Mouse (Mus musculus) neural tube, embryonic 13.5 days (tissue): ENCODE measurements at regions not wholly inside any gene's neighbourhood (a gene's known extent, or its start where the extent isn't known, plus 50 kb on each side); places are given as distances from the start of the nearest gene placed in this dataset.

Experiments
- ATAC-seq: fragments of 200-750 bp; cut with Nextera tagmentation; 2 replicates; pipeline ENCODE4 v1.8.0; 2017; ENCODE audit warnings: low read depth, mild to moderate bottlenecking, moderate TSS enrichment, moderate library complexity
- H3K27ac ChIP-seq: fragments of 300-500 bp; sonication (generic); replicated peaks from 2 replicates; pipeline ENCODE4 v1.5.1; 2015; ENCODE audit warnings: moderate library complexity, mild to moderate bottlenecking, inconsistent platforms
- H3K27me3 ChIP-seq: fragments of 300-500 bp; sonication (generic); 2 replicates; pipeline ENCODE4 v1.6.1; 2015; ENCODE audit warnings: mild to moderate bottlenecking, inconsistent platforms
- H3K36me3 ChIP-seq: fragments of 300-500 bp; sonication (generic); 2 replicates; pipeline ENCODE4 v1.6.1; 2015; ENCODE audit warnings: mild to moderate bottlenecking, inconsistent platforms
- H3K4me1 ChIP-seq: fragments of 300-500 bp; sonication (generic); replicated peaks from 2 replicates; pipeline ENCODE4 v1.6.1; 2015; ENCODE audit warnings: inconsistent platforms
- H3K4me2 ChIP-seq: fragments of 300-500 bp; sonication (generic); 2 replicates; pipeline ENCODE4 v1.6.1; 2015; ENCODE audit warnings: inconsistent platforms, mild to moderate bottlenecking, moderate library complexity
- H3K4me3 ChIP-seq: fragments of 300-500 bp; sonication (generic); 2 replicates; pipeline ENCODE4 v1.5.1; 2015; ENCODE audit warnings: mild to moderate bottlenecking, inconsistent platforms
- H3K9ac ChIP-seq: fragments of 300-500 bp; sonication (generic); 2 replicates; pipeline ENCODE4 v1.6.1; 2015; ENCODE audit warnings: moderate library complexity, mild to moderate bottlenecking, inconsistent platforms
- H3K9me3 ChIP-seq: fragments of 300-500 bp; sonication (generic); 2 replicates; pipeline ENCODE4 v1.6.1; 2016; ENCODE audit warnings: inconsistent platforms
- WGBS: fragments of 180-500 bp; shearing (Covaris S2); methylation state at CpG from one replicate; pipeline ENCODE4 v1.1.7; 2015; 5-methylcytosine and 5-hydroxymethylcytosine counted together

DNA sequence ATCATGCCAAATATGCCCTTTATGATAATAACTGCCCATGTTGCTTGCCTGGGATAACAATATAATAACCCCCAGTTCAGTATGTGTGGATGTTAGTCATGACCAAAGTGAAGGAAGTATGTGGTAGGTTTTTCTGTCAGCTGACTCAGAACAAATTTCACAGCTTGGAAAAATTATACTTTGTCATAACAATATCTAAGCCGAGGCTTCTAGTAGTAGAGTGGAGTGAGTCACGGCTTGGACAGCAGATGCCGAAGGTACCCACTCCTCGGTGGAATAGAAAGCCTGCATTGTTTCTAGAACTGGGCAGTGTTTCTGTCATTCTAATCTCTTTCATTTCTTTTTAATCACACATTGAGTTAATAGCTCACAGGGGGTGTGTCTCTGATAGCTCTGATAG lies 236.3 kb upstream of the Kcnip4 start:
- ATAC-seq = no peak
- 77% methylated on average over 4 of the region's 4 CpGs for WGBS
- H3K9ac ChIP-seq = no peak overlapping the region
- no peak overlapping the region for H3K27ac ChIP-seq
- no peaks in the 10 kb centered on the region for H3K27me3 ChIP-seq
- H3K4me2 ChIP-seq = no peak overlapping the region
- no peaks in the 10 kb centered on the region for H3K9me3 ChIP-seq
- H3K4me1 ChIP-seq = no peaks in the 10 kb centered on the region
- no peak overlapping the region for H3K4me3 ChIP-seq
- no peaks in the 10 kb centered on the region for H3K36me3 ChIP-seq

DNA sequence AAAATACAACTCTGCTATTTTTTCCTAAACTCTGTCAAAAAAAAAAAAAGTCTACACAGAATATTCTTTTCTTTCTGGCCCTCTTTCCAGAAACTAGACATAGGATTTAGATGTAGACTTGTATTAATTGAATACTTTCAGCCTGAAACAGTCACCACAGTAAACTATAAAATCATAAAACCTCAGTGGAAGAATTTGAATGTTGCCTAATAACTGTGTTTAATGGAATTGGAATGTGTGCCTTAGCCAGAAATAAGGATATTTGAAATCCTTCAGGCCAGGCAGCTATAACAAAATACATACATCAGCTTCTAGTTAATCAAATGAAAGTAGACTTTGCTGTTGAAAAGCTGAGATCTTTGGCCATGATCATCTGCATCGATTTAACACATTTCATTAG lies 230.8 kb upstream of the Kcnip4 start:
- no peaks in the 10 kb centered on the region for H3K36me3 ChIP-seq
- no peaks in the 10 kb centered on the region for H3K9me3 ChIP-seq
- H3K4me3 ChIP-seq = no peak overlapping the region
- H3K4me2 ChIP-seq = no peak overlapping the region
- no peaks in the 10 kb centered on the region for H3K27me3 ChIP-seq
- H3K27ac ChIP-seq = no peak overlapping the region
- ATAC-seq = no peak
- no peak overlapping the region for H3K9ac ChIP-seq
- H3K4me1 ChIP-seq = no peaks in the 10 kb centered on the region
- WGBS = 91% methylated on average over 1 of the region's 1 CpGs

DNA sequence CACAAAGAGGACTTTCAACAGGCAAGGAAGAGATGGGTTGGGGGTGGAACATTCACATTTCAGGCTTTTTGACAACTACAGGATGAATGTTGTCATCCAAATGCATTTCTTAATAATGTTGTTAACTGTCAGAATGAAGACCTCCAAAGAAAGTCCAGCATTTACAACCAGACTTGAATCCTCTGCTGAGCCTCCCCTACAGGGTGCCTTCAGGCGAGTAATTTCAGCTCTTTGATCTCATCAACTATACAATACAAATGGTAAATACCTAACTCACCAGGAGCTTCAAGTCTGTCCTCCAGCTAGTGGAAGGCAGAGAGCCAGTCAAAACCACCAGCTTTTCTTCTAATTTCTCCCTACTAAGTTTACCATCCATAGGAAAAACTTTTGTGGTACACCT lies 187.9 kb upstream of the Kcnip4 start:
- no peak for ATAC-seq
- H3K27ac ChIP-seq = no peak overlapping the region
- H3K4me1 ChIP-seq = no peaks in the 10 kb centered on the region
- no peak overlapping the region for H3K4me3 ChIP-seq
- 33% methylated on average over 1 of the region's 1 CpGs for WGBS
- no peaks in the 10 kb centered on the region for H3K27me3 ChIP-seq
- no peak overlapping the region for H3K4me2 ChIP-seq
- no peak overlapping the region for H3K9ac ChIP-seq
- H3K36me3 ChIP-seq = no peaks in the 10 kb centered on the region
- no peaks in the 10 kb centered on the region for H3K9me3 ChIP-seq

DNA sequence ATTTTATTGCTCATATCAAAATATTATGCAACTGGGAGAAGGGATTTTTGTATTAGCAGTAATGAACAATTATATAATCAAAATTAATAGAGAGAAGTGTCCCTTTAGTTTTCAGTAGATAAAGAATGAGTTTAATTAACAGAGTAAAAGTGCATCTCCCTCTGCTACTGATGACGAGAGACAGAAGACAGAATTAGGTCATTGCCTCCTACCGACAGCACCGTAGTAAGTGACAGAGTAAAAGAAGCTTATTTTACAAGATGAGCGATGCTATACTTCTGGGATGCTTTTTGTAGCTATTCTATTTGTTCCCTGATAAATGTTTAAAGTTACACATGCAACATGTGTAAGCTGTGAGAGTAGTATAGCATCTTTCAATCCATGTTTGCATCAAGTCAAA lies 157.4 kb upstream of the Kcnip4 start:
- H3K4me2 ChIP-seq = no peak overlapping the region
- H3K27me3 ChIP-seq = no peaks in the 10 kb centered on the region
- no peak overlapping the region for H3K27ac ChIP-seq
- H3K9ac ChIP-seq = no peak overlapping the region
- H3K36me3 ChIP-seq = no peaks in the 10 kb centered on the region
- H3K9me3 ChIP-seq = no peaks in the 10 kb centered on the region
- no peak overlapping the region for H3K4me3 ChIP-seq
- no peak for ATAC-seq
- H3K4me1 ChIP-seq = no peaks in the 10 kb centered on the region
- WGBS = 87% methylated on average over 4 of the region's 4 CpGs

DNA sequence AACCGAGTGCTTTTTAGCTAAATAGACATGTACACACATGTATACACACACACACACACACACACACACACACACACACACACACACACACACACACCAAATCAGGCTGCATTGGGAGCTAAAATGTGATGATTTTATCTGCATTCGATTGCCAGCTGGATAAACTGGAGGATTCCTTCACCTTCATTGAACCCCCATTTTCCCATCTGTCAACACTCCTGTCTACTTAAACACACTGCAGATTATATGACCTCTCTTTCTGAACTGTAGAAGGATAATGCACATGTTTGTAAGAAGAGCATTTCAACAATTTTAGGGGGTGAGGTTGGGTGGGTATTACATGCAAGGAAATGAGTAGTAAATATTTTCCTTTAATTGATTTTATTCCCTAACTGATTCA lies 156.8 kb upstream of the Kcnip4 start:
- Histone ChIP-seq H3K9me3 (no peaks in the 10 kb centered on the region), H3K4me3 (no peak overlapping the region), H3K36me3 (no peaks in the 10 kb centered on the region), H3K4me1 (no peaks in the 10 kb centered on the region), H3K27me3 (no peaks in the 10 kb centered on the region), H3K27ac (no peak overlapping the region), H3K9ac (no peak overlapping the region), H3K4me2 (no peak overlapping the region)
- 68% methylated on average over 2 of the region's 2 CpGs for WGBS
- ATAC-seq = no peak

DNA sequence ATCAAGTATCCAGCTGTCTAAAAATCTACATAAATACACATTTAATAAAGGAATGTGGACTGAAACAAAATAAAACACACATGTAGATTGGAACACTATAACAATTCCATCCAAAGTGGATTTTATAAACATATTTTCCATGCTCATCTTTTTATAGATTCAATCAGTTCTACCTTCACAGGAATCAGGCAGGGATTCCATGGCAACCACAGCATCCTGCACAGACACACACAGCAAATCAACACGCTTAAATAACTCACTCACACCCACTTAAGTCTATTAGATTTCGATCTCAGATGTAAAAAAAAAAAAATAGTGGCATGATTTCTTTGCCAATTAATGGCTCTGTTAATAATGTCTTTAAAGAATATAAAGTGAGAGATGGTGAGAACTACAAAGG lies 151.2 kb upstream of the Kcnip4 start:
- H3K9me3 ChIP-seq = no peaks in the 10 kb centered on the region
- no peaks in the 10 kb centered on the region for H3K27me3 ChIP-seq
- H3K27ac ChIP-seq = no peak overlapping the region
- 79% methylated on average over 2 of the region's 2 CpGs for WGBS
- no peaks in the 10 kb centered on the region for H3K36me3 ChIP-seq
- no peak overlapping the region for H3K9ac ChIP-seq
- H3K4me3 ChIP-seq = no peak overlapping the region
- H3K4me2 ChIP-seq = no peak overlapping the region
- no peak for ATAC-seq
- no peaks in the 10 kb centered on the region for H3K4me1 ChIP-seq

DNA sequence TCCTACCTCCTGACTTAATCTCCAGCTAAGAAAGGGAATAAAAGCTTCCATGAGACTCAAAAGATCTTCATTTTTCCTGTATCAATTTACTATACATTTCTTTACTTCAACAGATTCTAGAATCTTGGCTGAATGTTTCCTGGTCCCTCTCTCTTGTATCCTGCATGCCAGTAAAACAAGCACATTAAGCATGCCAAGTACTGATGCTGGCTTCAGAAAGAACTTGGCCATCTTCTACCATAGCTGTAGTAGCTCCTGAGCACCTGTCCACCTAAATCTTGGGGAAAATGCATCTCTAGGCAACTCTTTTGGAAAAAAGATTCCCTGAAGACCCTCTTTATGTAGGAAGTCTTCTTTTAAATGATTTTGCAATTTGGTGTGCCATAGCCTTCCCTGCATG lies 140.5 kb upstream of the Kcnip4 start:
- Histone ChIP-seq H3K9ac (no peak overlapping the region), H3K27ac (no peak overlapping the region), H3K4me1 (no peaks in the 10 kb centered on the region), H3K4me2 (no peak overlapping the region), H3K36me3 (no peaks in the 10 kb centered on the region), H3K9me3 (no peaks in the 10 kb centered on the region), H3K4me3 (no peak overlapping the region), H3K27me3 (no peaks in the 10 kb centered on the region)
- ATAC-seq = no peak

DNA sequence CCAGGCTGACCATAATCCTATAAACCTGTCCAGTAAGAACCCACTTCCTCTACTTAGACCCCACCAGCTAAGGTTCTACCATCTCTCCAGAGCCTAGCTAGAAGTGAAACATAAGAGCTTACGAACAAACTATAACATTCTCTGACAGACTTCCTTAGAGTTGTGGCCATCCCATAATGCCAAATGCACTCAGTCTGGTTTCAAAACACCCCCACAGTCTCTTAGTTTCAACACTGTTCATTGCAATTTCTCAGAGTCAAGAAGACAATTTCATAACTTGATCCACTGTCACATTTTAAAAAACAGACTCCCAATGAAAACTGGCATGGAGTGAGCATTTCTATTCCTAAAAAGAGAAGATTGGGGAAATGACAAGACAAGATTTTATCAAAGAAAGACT lies 139.2 kb upstream of the Kcnip4 start:
- Histone ChIP-seq H3K4me2 (no peak overlapping the region), H3K4me1 (no peaks in the 10 kb centered on the region), H3K27me3 (no peaks in the 10 kb centered on the region), H3K4me3 (no peak overlapping the region), H3K9me3 (no peaks in the 10 kb centered on the region), H3K36me3 (no peaks in the 10 kb centered on the region), H3K9ac (no peak overlapping the region), H3K27ac (no peak overlapping the region)
- WGBS = 100% methylated on average over 1 of the region's 1 CpGs
- ATAC-seq = no peak

DNA sequence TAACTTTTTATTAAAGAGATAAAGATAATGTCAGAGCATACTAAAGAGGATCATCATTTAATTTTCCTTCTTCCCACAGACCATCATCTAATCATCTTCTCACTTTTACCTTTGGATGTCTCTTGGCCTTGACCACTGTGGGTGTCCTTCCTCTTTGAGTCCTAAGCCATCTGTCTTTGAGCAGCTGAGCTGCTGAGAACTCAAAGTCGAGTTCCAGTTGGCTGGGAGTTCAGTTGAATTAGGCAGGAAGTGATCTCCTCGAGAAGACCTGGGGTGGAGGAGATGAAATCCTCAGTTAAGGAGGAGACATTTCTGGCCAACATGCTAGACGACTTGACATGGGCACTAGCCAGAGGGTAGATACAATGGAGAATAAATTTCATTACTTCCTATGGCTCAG lies 137.4 kb upstream of the Kcnip4 start:
- WGBS = 72% methylated on average over 3 of the region's 3 CpGs
- no peak overlapping the region for H3K4me2 ChIP-seq
- H3K36me3 ChIP-seq = no peaks in the 10 kb centered on the region
- ATAC-seq = no peak
- H3K4me3 ChIP-seq = no peak overlapping the region
- no peaks in the 10 kb centered on the region for H3K27me3 ChIP-seq
- H3K9me3 ChIP-seq = no peaks in the 10 kb centered on the region
- H3K27ac ChIP-seq = no peak overlapping the region
- no peak overlapping the region for H3K9ac ChIP-seq
- no peaks in the 10 kb centered on the region for H3K4me1 ChIP-seq

DNA sequence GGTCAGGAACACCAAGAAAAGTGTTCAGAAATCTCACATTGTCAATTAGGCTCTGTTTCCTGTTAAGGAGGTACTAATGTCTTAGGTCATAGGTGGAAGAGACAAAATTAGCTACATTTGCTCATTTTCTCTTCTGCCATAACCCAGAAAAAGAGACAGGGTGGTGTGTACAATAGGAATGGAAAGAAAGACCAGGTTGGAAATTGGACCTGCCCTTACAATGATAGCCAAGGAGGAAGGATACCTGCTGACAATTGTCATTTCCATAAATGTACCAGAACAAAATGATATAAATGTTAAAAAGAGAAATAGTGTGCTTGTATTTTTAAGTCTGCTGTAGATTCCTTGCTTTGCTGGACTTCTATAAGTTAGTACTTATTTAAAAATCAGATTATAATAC lies 135.9 kb upstream of the Kcnip4 start:
- Histone ChIP-seq H3K9ac (no peak overlapping the region), H3K4me1 (no peaks in the 10 kb centered on the region), H3K9me3 (no peaks in the 10 kb centered on the region), H3K4me3 (no peak overlapping the region), H3K27ac (no peak overlapping the region), H3K27me3 (no peaks in the 10 kb centered on the region), H3K36me3 (no peaks in the 10 kb centered on the region), H3K4me2 (no peak overlapping the region)
- ATAC-seq = no peak

DNA sequence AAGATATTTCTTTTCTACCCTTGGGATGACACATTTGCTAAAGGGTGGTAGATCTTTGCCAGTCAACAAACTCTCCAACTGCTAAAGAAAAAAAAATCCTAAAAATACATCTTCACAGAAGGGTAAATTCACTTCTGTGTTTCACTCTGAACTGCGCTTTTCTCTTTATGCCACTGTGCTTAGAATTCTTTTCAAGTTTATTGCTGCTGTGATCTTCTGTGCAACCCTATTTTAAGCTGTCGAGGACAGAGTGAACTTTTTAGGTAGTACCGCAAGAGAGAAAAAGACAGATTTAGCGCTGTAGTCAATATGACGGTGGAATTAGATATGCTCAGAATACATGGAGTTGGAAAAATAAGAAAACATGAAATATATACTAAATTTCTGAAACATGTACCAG lies 126.2 kb upstream of the Kcnip4 start:
- H3K27me3 ChIP-seq = no peaks in the 10 kb centered on the region
- no peak for ATAC-seq
- 90% methylated on average over 5 of the region's 5 CpGs for WGBS
- no peak overlapping the region for H3K4me3 ChIP-seq
- no peaks in the 10 kb centered on the region for H3K9me3 ChIP-seq
- no peaks in the 10 kb centered on the region for H3K4me1 ChIP-seq
- no peaks in the 10 kb centered on the region for H3K36me3 ChIP-seq
- no peak overlapping the region for H3K27ac ChIP-seq
- H3K9ac ChIP-seq = no peak overlapping the region
- H3K4me2 ChIP-seq = no peak overlapping the region

DNA sequence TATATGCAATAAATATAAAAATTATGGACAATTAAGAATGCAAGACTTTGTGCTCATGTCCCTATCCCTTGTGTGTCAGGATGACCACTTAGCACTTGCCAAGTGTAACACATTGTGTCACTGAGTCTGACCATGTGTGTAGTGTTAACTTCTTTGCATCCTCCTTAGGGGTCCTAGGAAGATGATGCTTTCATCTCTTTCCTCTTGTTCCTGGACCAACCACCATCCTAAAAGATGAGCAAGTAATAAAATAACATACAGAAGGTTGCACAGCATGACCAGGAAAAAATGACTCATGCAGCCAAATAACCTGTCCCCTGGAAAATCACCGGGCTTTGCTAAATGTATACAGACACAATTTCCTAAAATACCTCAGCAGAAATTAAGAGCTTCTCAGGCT lies 121.1 kb upstream of the Kcnip4 start:
- ATAC-seq = no peak
- H3K9me3 ChIP-seq = no peaks in the 10 kb centered on the region
- H3K9ac ChIP-seq = no peak overlapping the region
- 89% methylated on average over 1 of the region's 1 CpGs for WGBS
- no peak overlapping the region for H3K27ac ChIP-seq
- no peaks in the 10 kb centered on the region for H3K27me3 ChIP-seq
- H3K36me3 ChIP-seq = no peaks in the 10 kb centered on the region
- H3K4me3 ChIP-seq = no peak overlapping the region
- H3K4me2 ChIP-seq = no peak overlapping the region
- H3K4me1 ChIP-seq = no peaks in the 10 kb centered on the region

DNA sequence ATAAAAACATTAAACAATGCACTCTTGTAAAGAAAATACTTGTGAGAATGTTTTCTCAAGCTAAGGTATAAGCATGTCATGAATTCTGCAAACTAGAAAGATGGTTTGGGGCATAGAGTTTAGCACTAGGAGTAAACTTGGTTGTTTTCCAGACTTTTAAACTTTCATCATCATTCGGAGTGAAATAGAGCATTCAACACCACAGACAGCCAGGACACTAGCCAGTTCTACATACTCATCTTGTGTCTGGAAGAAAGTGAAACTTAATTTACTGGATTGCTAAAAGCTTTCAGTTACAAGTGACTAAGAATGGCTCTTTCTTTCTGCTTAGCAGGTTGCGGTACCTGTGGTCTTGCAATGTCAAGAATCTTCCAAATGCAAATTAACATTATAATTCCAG lies 119.9 kb upstream of the Kcnip4 start:
- no peaks in the 10 kb centered on the region for H3K9me3 ChIP-seq
- no peak overlapping the region for H3K4me2 ChIP-seq
- H3K9ac ChIP-seq = no peak overlapping the region
- 96% methylated on average over 2 of the region's 2 CpGs for WGBS
- no peaks in the 10 kb centered on the region for H3K27me3 ChIP-seq
- H3K36me3 ChIP-seq = no peaks in the 10 kb centered on the region
- H3K27ac ChIP-seq = no peak overlapping the region
- H3K4me1 ChIP-seq = no peaks in the 10 kb centered on the region
- no peak for ATAC-seq
- H3K4me3 ChIP-seq = no peak overlapping the region

DNA sequence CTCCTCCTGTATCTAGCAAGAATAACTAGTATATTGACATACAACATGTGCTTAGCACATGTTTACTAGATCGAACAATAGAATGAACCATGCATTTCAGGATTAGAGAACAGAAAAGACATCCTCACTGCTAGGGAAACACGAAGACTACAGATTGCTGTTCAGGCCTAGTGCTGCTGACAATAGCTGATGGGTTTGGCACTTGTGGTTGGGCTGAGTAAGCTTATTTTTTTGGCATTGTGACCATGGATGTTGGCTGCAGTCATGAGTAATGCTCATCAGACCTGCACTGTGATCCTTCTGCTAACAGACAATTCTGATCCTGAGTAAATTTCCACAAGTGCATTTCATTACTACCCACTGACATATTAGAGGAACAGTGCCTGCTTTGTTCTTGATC lies 117.7 kb upstream of the Kcnip4 start:
- no peak for ATAC-seq
- Histone ChIP-seq H3K4me3 (no peak overlapping the region), H3K4me1 (no peaks in the 10 kb centered on the region), H3K4me2 (no peak overlapping the region), H3K9me3 (no peaks in the 10 kb centered on the region), H3K27ac (no peak overlapping the region), H3K36me3 (no peaks in the 10 kb centered on the region), H3K27me3 (no peaks in the 10 kb centered on the region), H3K9ac (no peak overlapping the region)
- 87% methylated on average over 2 of the region's 2 CpGs for WGBS
